9 mouse cellular contexts compared by ENCODE assay signal in the genomic region with DNA sequence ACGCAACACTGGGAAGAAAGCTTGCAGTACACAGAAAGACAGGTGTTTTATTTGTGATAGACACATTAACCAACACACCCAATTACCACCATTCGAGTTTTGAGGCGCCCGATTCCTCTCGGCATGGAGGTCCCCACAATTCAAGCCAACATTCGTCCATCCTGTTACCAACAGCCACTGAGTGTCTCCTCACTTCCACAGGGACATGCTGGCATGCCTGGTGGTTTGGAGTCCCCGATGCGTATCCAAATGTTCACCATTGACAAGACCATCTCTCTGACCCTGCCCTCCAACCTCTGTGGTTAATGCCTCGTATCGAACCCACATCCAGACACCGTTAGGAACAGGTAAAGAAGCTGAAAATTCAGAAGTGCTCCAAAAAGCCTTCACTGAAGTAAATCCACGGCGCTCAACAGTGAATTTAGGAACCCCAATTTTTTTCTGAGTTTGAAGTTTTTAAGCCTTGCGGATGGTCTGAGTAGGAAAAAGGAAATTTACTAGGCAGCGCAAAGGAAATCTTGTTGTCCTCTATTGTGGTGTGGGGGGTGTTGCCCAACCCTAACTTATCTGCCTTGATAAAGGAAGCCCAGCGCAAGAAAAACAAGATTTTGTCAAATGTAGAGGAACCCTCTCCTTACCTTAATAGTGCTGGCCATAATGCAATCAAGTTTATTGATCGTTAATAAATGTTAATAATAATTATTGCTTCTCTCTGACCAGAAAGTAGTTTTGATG.
A peak's percentile ranks its signal among the peaks of the same experiment; 100 is the strongest.
DNase-seq lines count a peak whose midpoint lies in the region; ATAC-seq and TF ChIP-seq lines count a peak whose summit lies in the region.
"Had no signal": no experiment of that assay in that cellular context is flagged by ENCODE, and none has a peak within 500 bp of the region (broad histone marks: within the 10 kb centered on the region; RNA-seq: fewer than 3 reads in every experiment).

No protein-coding gene starts in this region.

- no peak for TF ChIP-seq POLR2A in olfactory bulb, adult 2 months (IDR thresholded peaks at IDR 0.05; ENCODE audit: insufficient read depth, low read depth, low read length)

- intact Hi-C loops in heart, postnatal 25 days (cut with DNase I) = loop anchor here (1.0 kb wide), 1 partner anchor 19 kb away; no protein-coding TSS in a partner anchor

- no peaks in the 10 kb centered on the region for H3K4me1 ChIP-seq in lung, embryonic 14.5 days (ENCODE audit: insufficient read depth)
- H3K4me1 ChIP-seq in intestine, embryonic 14.5 days (replicated peaks; ENCODE audit: control insufficient read depth, insufficient read depth, low read length) = 0 out of 2 replicates have a peak, but pooled peaks cover 3% of the 10 kb centered on the region
- H3K4me1 ChIP-seq in olfactory bulb, adult 2 months (ENCODE audit: control insufficient read depth, insufficient read depth, low read length) = no peaks in the 10 kb centered on the region; the same call in 1 of the 2 replicates

- H3K27me3 ChIP-seq in lung, embryonic 14.5 days (ENCODE audit: insufficient read depth, low read length) = no peaks in the 10 kb centered on the region
- H3K27me3 ChIP-seq in intestine, embryonic 14.5 days (replicated peaks; ENCODE audit: control insufficient read depth, insufficient read depth, low read length) = no peaks in the 10 kb centered on the region

- peak; percentile 89 for DNase-seq in heart, adult 11 months
- no peak for DNase-seq in heart, postnatal 25 days (ENCODE audit: low spot score)
- no peak for DNase-seq in lung, embryonic 14.5 days
- no peak for DNase-seq in lung, postnatal 4 days
- DNase-seq in intestine, embryonic 14.5 days (ENCODE audit: low spot score) = no peak
- no peak for DNase-seq in retina, embryonic 14.5 days (ENCODE audit: low spot score)
- DNase-seq in testis, postnatal 10 days (ENCODE audit: low spot score) = no peak
- DNase-seq: retina, postnatal 1 day had no signal

- peak overlapping the region; percentile 35 for H3K4me3 ChIP-seq in lung, embryonic 14.5 days (ENCODE audit: low read depth, low read length)
- H3K4me3 ChIP-seq in intestine, embryonic 14.5 days (ENCODE audit: low read depth, low read length) = peak overlapping the region; percentile 17; the same call in 1 of the 2 replicates
- H3K4me3 ChIP-seq in olfactory bulb, adult 2 months (ENCODE audit: insufficient read depth, low read depth, low read length) = peak overlapping the region; percentile 5; the same call in 1 of the 2 replicates

- peak overlapping the region; percentile 57 for H3K9ac ChIP-seq in lung, embryonic 14.5 days
- 0 out of 2 replicates have a peak overlapping the region, but pooled peaks have one; percentile 13 for H3K9ac ChIP-seq in intestine, embryonic 14.5 days (ENCODE audit: low read length)

- 80% methylated on average over 17 of the region's 17 CpGs for WGBS in lung, embryonic 14.5 days
- 85% methylated on average over 17 of the region's 17 CpGs for WGBS in intestine, embryonic 14.5 days
- 94% methylated on average over 17 of the region's 17 CpGs for WGBS in olfactory bulb, adult 2 months

- H3K4me2 ChIP-seq in lung, embryonic 14.5 days = no peak overlapping the region
- no peak overlapping the region for H3K4me2 ChIP-seq in intestine, embryonic 14.5 days (ENCODE audit: low read length)

- peak overlapping the region; percentile 69 for H3K27ac ChIP-seq in lung, embryonic 14.5 days (ENCODE audit: low read depth)
- peak overlapping the region; percentile 22; the same call in 1 of the 2 replicates for H3K27ac ChIP-seq in intestine, embryonic 14.5 days (ENCODE audit: low read depth)
- H3K27ac ChIP-seq in olfactory bulb, adult 2 months (ENCODE audit: insufficient read depth, low read depth, low read length) = no peak overlapping the region

- no peaks in the 10 kb centered on the region for H3K9me3 ChIP-seq in lung, embryonic 14.5 days (ENCODE audit: low read depth, low read length)
- H3K9me3 ChIP-seq in intestine, embryonic 14.5 days (ENCODE audit: control insufficient read depth, low read length) = no peaks in the 10 kb centered on the region

- ATAC-seq in lung, embryonic 14.5 days (ENCODE audit: insufficient read depth) = no peak
- no peak for ATAC-seq in intestine, embryonic 14.5 days (replicated peaks; ENCODE audit: low FRiP score, low TSS enrichment, low read depth)

- H3K36me3 ChIP-seq in lung, embryonic 14.5 days (ENCODE audit: insufficient read depth) = no peaks in the 10 kb centered on the region
- no peaks in the 10 kb centered on the region for H3K36me3 ChIP-seq in intestine, embryonic 14.5 days (ENCODE audit: control insufficient read depth, insufficient read depth, low read length)

- no peak for TF ChIP-seq CTCF in lung, embryonic 14.5 days (IDR thresholded peaks at IDR 0.05; ENCODE audit: low read depth)
- no peak for TF ChIP-seq CTCF in olfactory bulb, adult 2 months (IDR thresholded peaks at IDR 0.05; ENCODE audit: insufficient read depth, low read depth, low read length)
